Mouse (Mus musculus): Measurements from ENCODE around the gene Sult5a1. TPM values are rescaled to one million over a fixed set of nuclear protein-coding genes. Genes with fewer than 3 reads are reported as not detected.

Sult5a1 gene
- polyA plus RNA-seq, 1 experiment from 2014 or later: 12.1 TPM

Other genes with a start within 250 kb of the Sult5a1 start
- 50.9 and 53.9 TPM in 2 replicates for gene Ankrd11, start 116.0 kb downstream of the Sult5a1 start, polyA plus RNA-seq (2015; fragmentation: Nextera tagmentation; extraction: Ambion mirVana)
- 51.7 and 52.5 TPM in 2 replicates for gene Spg7, start 95.4 kb downstream of the Sult5a1 start, polyA plus RNA-seq (2015; fragmentation: Nextera tagmentation; extraction: Ambion mirVana)
- 1,399 and 1,578 TPM in 2 replicates for gene Rpl13, start 56.0 kb downstream of the Sult5a1 start, polyA plus RNA-seq (2015; fragmentation: Nextera tagmentation; extraction: Ambion mirVana)
- 0.98 and 1.3 TPM in 2 replicates for gene Cpne7, start 40.9 kb downstream of the Sult5a1 start, polyA plus RNA-seq (2015; fragmentation: Nextera tagmentation; extraction: Ambion mirVana)
- 3.9 and 5.4 TPM in 2 replicates for gene Dpep1, start 27.9 kb upstream of the Sult5a1 start, polyA plus RNA-seq (2015; fragmentation: Nextera tagmentation; extraction: Ambion mirVana)
- 142 and 148 TPM in 2 replicates for gene Chmp1a, start 54.4 kb upstream of the Sult5a1 start, polyA plus RNA-seq (2015; fragmentation: Nextera tagmentation; extraction: Ambion mirVana)
- 1.8 and 2.3 TPM in 2 replicates for gene Spata33, start 54.5 kb upstream of the Sult5a1 start, polyA plus RNA-seq (2015; fragmentation: Nextera tagmentation; extraction: Ambion mirVana)
- gene Cdk10, start 66.5 kb upstream of the Sult5a1 start, polyA plus RNA-seq (2015; fragmentation: Nextera tagmentation; extraction: Ambion mirVana): 24.2 and 25.4 TPM in 2 replicates
- gene Spata2l, start 77.9 kb upstream of the Sult5a1 start, polyA plus RNA-seq (2015; fragmentation: Nextera tagmentation; extraction: Ambion mirVana): 5.4 and 5.5 TPM in 2 replicates
- 18.2 and 18.4 TPM in 2 replicates for gene Zfp276, start 95.9 kb upstream of the Sult5a1 start, polyA plus RNA-seq (2015; fragmentation: Nextera tagmentation; extraction: Ambion mirVana)
- gene Vps9d1, start 96.0 kb upstream of the Sult5a1 start, polyA plus RNA-seq (2015; fragmentation: Nextera tagmentation; extraction: Ambion mirVana): 15.3 and 18.4 TPM in 2 replicates
- 19.5 and 21.8 TPM in 2 replicates for gene Fanca, start 160.3 kb upstream of the Sult5a1 start, polyA plus RNA-seq (2015; fragmentation: Nextera tagmentation; extraction: Ambion mirVana)
- 3.9 and 4.4 TPM in 2 replicates for gene Spire2, start 174.4 kb upstream of the Sult5a1 start, polyA plus RNA-seq (2015; fragmentation: Nextera tagmentation; extraction: Ambion mirVana)
- 147 and 170 TPM in 2 replicates for gene Tcf25, start 215.4 kb upstream of the Sult5a1 start, polyA plus RNA-seq (2015; fragmentation: Nextera tagmentation; extraction: Ambion mirVana)
- gene Mc1r, start 248.8 kb upstream of the Sult5a1 start, polyA plus RNA-seq (2015; fragmentation: Nextera tagmentation; extraction: Ambion mirVana): 0.04 TPM in 1 of 2 replicates, not detected in the other